Mouse (Mus musculus): Measurements from ENCODE around the gene Gpm6a. TPM values are rescaled to one million over a fixed set of nuclear protein-coding genes. Genes with fewer than 3 reads are reported as not detected.

Gpm6a gene
- total and polyA plus RNA-seq, 2 experiments from 2014 or later, result 660 to 1,306 TPM

- Histone ChIP-seq H3K9me3 (ENCODE audit: low read length) (no peaks in the 10 kb centered on the region), H3K4me1 (ENCODE audit: insufficient read depth) (no peaks in the 10 kb centered on the region), H3K27me3 (ENCODE audit: insufficient read depth, low read length) (no peaks in the 10 kb centered on the region), H3K4me3 (ENCODE audit: low read depth, low read length) (no peak overlapping the region), H3K4me2 (ENCODE audit: low read depth) (no peak overlapping the region), H3K9ac (no peak overlapping the region), H3K27ac (ENCODE audit: low read depth, low read length) (no peak overlapping the region), H3K36me3 (ENCODE audit: insufficient read depth) (no peaks in the 10 kb centered on the region)
- peak; percentile 51 for ATAC-seq
- no peak for TF ChIP-seq CTCF (IDR thresholded peaks at IDR 0.05; ENCODE audit: low read depth)
- DNase-seq, result no peak
These were observed 147.6 kb downstream of the Gpm6a start for GRCm38 (mm10) chr8:55102195-55102594.

GRCm38 (mm10) chr8:55103065-55103464, 148.4 kb downstream of the Gpm6a start:
- H3K9me3 ChIP-seq (ENCODE audit: low read length), result no peaks in the 10 kb centered on the region
- no peaks in the 10 kb centered on the region for H3K27me3 ChIP-seq (ENCODE audit: insufficient read depth, low read length)
- no peak for TF ChIP-seq CTCF (IDR thresholded peaks at IDR 0.05; ENCODE audit: low read depth)
- no peak overlapping the region for H3K27ac ChIP-seq (ENCODE audit: low read depth, low read length)
- H3K9ac ChIP-seq, result no peak overlapping the region
- WGBS, result 45% methylated on average over 2 of the region's 2 CpGs
- H3K4me3 ChIP-seq (ENCODE audit: low read depth, low read length), result no peak overlapping the region
- no peak overlapping the region for H3K4me2 ChIP-seq (ENCODE audit: low read depth)
- H3K4me1 ChIP-seq (ENCODE audit: insufficient read depth), result no peaks in the 10 kb centered on the region
- DNase-seq (no peak), ATAC-seq (no peak)
- H3K36me3 ChIP-seq (ENCODE audit: insufficient read depth), result no peaks in the 10 kb centered on the region

GRCm38 (mm10) chr8:55103891-55104481, 149.3 kb downstream of the Gpm6a start:
- Histone ChIP-seq H3K4me3 (ENCODE audit: low read depth, low read length) (no peak overlapping the region), H3K36me3 (ENCODE audit: insufficient read depth) (no peaks in the 10 kb centered on the region), H3K27ac (ENCODE audit: low read depth, low read length) (no peak overlapping the region), H3K9ac (no peak overlapping the region), H3K4me2 (ENCODE audit: low read depth) (no peak overlapping the region), H3K4me1 (ENCODE audit: insufficient read depth) (no peaks in the 10 kb centered on the region), H3K9me3 (ENCODE audit: low read length) (no peaks in the 10 kb centered on the region), H3K27me3 (ENCODE audit: insufficient read depth, low read length) (no peaks in the 10 kb centered on the region)
- ATAC-seq (peak; percentile 82), DNase-seq (peak; percentile 79)
- TF ChIP-seq CTCF (IDR thresholded peaks at IDR 0.05; ENCODE audit: low read depth), result peak; percentile 77
- WGBS, result 30% methylated on average over 3 of the region's 3 CpGs

Other genes with a start within 250 kb of the Gpm6a start
- gene Wdr17, start 67.7 kb upstream of the Gpm6a start, total RNA-seq (2014; rRNA removed), result 24.3 and 30.4 TPM in 2 replicates
- gene Wdr17, start 67.7 kb upstream of the Gpm6a start, polyA plus RNA-seq (2015; fragmentation: Nextera tagmentation; extraction: Ambion mirVana), result 17.8 and 18.1 TPM in 2 replicates